Mouse (Mus musculus): Measurements from ENCODE around the gene Trpc4ap. TPM values are rescaled to one million over a fixed set of nuclear protein-coding genes. Genes with fewer than 3 reads are reported as not detected.

Trpc4ap gene
- total RNA-seq, 2 experiments from 2014 or later, result 63.0 to 106 TPM

DNA sequence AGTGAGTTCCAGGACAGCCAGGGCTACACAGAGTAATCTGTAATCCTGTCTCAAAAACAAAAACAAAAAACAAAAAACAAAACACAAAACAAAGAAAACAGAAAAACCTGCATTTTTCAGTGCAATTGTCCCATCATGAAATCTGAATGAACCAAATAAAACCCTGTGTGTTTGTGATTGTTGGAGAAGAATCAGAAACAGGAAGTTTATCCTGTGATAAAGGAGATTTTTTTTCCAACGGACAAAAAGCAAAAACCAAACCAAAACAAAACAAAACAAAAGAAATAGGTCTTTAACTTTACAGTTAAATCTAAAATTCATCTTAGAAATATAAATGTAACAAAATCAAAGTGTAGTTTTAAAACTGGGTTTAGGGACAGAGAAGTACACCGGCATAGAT is 2.4 kb upstream of the Trpc4ap start:
- ATAC-seq (ENCODE audit: poor library complexity, severe bottlenecking), result no peak

- no peak for ATAC-seq (ENCODE audit: poor library complexity, severe bottlenecking)
These were observed 952 bp upstream of the Trpc4ap start for GRCm38 (mm10) chr2:155693136-155693535.

GRCm38 (mm10) chr2:155691336-155691722 is 855 bp downstream of the Trpc4ap start:
- no peak for ATAC-seq (ENCODE audit: poor library complexity, severe bottlenecking)

GRCm38 (mm10) chr2:155689211-155689610 is 3.0 kb downstream of the Trpc4ap start:
- ATAC-seq (ENCODE audit: poor library complexity, severe bottlenecking), result no peak

GRCm38 (mm10) chr2:155687746-155688145 is 4.4 kb downstream of the Trpc4ap start:
- ATAC-seq (ENCODE audit: poor library complexity, severe bottlenecking), result no peak

- no peak for ATAC-seq (ENCODE audit: poor library complexity, severe bottlenecking)
These were observed 5.6 kb downstream of the Trpc4ap start for GRCm38 (mm10) chr2:155686572-155686971.

GRCm38 (mm10) chr2:155683821-155684220 is 8.4 kb downstream of the Trpc4ap start:
- no peak for ATAC-seq (ENCODE audit: poor library complexity, severe bottlenecking)

DNA sequence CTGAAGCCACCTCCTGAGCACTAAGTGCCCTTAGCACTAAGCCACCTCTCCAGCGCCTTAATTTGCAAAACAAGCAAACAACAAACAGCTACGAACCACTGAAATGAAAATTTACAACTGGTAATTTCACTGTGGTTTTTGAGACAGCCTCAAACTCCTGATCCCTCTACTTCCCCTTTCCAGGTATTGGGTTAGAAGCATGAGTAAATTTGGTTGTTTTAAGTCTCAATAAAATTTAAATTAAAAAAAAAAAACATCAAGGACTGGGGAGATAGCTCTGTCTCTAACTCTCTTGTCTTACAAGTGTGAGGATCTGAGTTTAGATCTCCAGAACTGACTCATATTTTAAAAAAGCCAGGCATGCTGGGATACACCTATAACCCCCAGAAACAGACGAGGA is 9.0 kb downstream of the Trpc4ap start:
- no peak; the same call in 1 of the 2 replicates for ATAC-seq (ENCODE audit: poor library complexity, severe bottlenecking)

DNA sequence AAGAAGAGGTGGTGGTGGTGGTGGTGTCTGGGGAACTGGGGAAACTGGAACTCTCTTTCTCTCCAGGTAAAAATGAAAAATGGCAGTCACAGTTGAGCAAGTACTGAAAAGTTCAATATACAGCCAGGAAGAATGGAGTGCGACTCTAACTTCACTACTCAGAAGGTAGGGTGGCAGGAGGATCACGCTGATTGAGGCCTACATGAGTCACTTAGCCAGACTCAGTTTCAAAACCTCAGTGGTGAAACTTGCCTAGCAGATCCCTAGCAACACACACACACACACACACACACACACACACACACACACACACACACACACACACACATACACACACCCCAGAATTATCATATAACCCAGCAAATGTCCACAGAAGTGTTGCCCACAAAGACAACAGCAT is 10.3 kb downstream of the Trpc4ap start:
- ATAC-seq (ENCODE audit: poor library complexity, severe bottlenecking), result peak; percentile 33; the same call in 1 of the 2 replicates

GRCm38 (mm10) chr2:155681194-155681593 is 11.0 kb downstream of the Trpc4ap start:
- no peak for ATAC-seq (ENCODE audit: poor library complexity, severe bottlenecking)

DNA sequence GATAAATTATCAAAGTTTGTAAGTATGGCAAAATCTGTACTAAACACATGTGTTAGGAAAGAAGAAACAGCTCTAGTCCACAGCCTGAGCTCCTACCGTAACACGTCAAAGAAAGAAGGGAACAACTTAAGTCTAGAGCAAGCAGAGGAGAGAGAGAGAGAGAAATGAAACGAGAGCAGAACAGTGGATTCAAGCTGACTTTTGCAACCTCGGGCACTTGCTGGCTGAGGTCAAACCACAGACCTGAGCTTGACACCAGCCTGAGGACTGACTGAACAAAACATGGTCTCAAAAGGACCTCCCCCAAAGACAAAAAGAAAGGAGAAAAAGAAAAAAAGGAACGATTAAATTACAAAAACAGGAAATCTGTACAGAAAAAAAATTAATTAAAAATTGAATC is 11.6 kb downstream of the Trpc4ap start:
- ATAC-seq (ENCODE audit: poor library complexity, severe bottlenecking), result peak; percentile 30; the same call in 1 of the 2 replicates

DNA sequence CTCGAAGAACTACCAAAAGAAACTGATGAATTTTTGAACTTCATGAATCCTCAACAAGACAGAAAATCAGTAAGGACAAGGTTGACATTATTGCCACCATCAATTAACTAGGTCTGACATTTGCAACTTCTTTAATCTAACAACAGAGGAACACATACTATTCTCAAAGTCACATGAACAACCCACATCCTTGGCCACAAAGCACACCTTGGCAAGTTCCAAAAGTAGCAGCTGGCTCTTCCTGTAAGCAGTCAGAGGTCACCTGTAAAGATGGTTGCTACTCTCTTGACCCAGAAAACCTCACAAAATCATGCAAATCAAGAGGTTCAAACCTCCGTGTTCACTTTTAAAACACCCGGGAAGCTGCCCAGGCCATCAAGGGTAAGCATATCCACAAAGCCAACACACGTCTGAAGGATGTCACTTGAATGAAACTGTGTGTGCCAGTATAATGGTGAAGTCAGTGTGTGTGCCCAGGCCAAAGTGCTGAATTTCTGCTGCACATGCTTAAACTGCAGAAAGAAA is 12.5 kb downstream of the Trpc4ap start:
- no peak for ATAC-seq (ENCODE audit: poor library complexity, severe bottlenecking)

GRCm38 (mm10) chr2:155675118-155675517 is 17.1 kb downstream of the Trpc4ap start:
- ATAC-seq (ENCODE audit: poor library complexity, severe bottlenecking), result no peak

- peak; percentile 56; the same call in 1 of the 2 replicates for ATAC-seq (ENCODE audit: poor library complexity, severe bottlenecking)
These were observed 18.6 kb downstream of the Trpc4ap start for GRCm38 (mm10) chr2:155673546-155673945.

DNA sequence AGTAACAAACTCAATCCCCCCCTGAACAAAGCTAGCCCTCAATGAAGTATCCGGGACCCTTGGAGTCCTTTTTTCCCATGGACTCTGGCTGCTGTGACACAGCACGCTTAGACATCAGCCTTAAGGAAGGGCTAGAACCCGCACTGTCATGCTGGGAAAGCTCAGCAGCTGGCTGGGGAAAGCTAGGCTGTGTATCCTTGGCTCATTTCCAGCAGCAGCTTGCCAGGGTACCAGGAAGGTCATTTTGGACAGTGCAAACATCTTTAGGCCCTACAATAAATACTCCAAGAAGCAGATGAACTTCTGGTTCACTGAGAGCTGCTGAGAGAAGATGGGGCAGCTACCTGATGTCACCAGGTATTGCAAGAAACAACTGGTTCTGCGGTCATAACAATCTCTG is 20.9 kb downstream of the Trpc4ap start:
- ATAC-seq (ENCODE audit: poor library complexity, severe bottlenecking), result no peak

GRCm38 (mm10) chr2:155668461-155668860 is 23.7 kb downstream of the Trpc4ap start:
- 0 out of 2 replicates have a peak, but pooled peaks have one; percentile 43 for ATAC-seq (ENCODE audit: poor library complexity, severe bottlenecking)

GRCm38 (mm10) chr2:155667881-155668280 is 24.3 kb downstream of the Trpc4ap start:
- no peak for ATAC-seq (ENCODE audit: poor library complexity, severe bottlenecking)

DNA sequence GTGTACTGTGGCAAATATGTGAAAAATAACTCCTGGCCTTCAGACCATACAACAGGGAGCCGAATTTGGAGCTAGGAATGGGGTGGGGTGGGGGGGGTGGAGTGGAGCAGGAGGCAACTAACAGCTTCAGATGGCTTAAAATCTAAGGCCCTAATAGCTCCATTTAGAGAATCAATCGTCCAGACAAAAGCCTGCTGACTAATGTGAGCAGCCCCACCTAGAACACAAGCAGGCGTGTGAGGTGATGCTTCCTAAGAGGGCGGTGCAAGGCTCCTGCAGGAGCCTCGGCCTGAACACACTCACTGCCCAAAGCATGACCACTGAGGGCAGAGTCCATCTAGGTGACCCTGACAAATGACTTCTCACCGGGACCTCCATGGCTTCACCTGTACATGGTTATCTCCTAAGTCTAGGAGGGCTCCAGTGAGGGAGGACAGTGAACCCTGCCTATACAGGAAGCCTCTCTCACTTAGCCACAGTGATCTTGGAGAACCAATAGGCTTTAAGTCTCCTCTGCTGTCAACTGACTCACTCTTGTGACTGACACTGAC is 28.2 kb downstream of the Trpc4ap start:
- no peak for ATAC-seq (ENCODE audit: poor library complexity, severe bottlenecking)

GRCm38 (mm10) chr2:155663097-155663496 is 29.1 kb downstream of the Trpc4ap start:
- ATAC-seq (ENCODE audit: poor library complexity, severe bottlenecking), result peak; percentile 67

DNA sequence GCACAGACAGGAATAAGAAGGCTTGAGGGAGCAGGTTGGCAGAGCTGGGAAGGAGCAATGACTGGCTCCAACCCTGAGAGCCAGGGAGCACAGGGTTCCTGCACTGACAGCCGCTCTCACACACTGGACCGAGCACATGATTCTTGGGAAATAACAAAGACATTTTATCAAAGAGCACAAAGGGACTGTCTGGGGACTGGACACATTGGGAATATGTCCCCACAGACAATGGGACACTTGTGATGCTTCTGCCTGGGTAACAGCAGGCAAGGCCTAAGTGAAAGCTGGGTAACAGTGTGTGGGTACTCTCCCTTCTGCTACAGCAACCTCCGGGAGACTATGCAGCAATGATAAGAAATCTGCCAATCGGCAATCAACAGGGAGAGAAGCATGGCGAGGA is 29.8 kb downstream of the Trpc4ap start:
- ATAC-seq (ENCODE audit: poor library complexity, severe bottlenecking), result no peak

GRCm38 (mm10) chr2:155655759-155656372 is 36.3 kb downstream of the Trpc4ap start:
- no peak for ATAC-seq (ENCODE audit: poor library complexity, severe bottlenecking)

- no peak for ATAC-seq (ENCODE audit: poor library complexity, severe bottlenecking)
These were observed 39.6 kb downstream of the Trpc4ap start for GRCm38 (mm10) chr2:155652618-155653017.
